Mouse (Mus musculus): ENCODE results near the gene Cldnd1.

- TF ChIP-seq CTCF (IDR thresholded peaks at IDR 0.05; ENCODE audit: low read depth, low read length) (no peak), GATA1 (IDR thresholded peaks at IDR 0.05; ENCODE audit: borderline replicate concordance, low read length) (no peak), TAL1 (conservative IDR thresholded peaks at IDR 0.05; ENCODE audit: low read depth, low read length) (no peak), POLR2AphosphoS5 (IDR thresholded peaks at IDR 0.05; ENCODE audit: insufficient replicate concordance, low read depth, low read length) (no peak), GATA2 (IDR thresholded peaks at IDR 0.05; ENCODE audit: borderline replicate concordance, low read depth, low read length) (no peak)
Measured at GRCm38 (mm10) chr16:58740751-58741150, 13.0 kb downstream of the Cldnd1 start.

Data from G1E (cell line).